Mouse (Mus musculus): Measurements from ENCODE around the gene 4632433K11Rik. TPM values are rescaled to one million over a fixed set of nuclear protein-coding genes. Genes with fewer than 3 reads are reported as not detected.
A peak's percentile ranks its signal among the peaks of the same experiment; 100 is the strongest.

The 4632433K11Rik gene
- total RNA-seq (2014; rRNA removed) (0.24 TPM in 1 of 2 replicates, not detected in the other), polyA plus RNA-seq (2015; fragmentation: Nextera tagmentation; extraction: Ambion mirVana) (not detected in 2 replicates)

- H3K9ac ChIP-seq, result no peak within 1 kb of the TSS
- no peak within 1 kb of the TSS for H3K27ac ChIP-seq (ENCODE audit: low read depth, low read length)
- DNase-seq (no peak), ATAC-seq (no peak)
- 0 out of 2 replicates have a peak, but pooled peaks cover 3% of the 10 kb centered on the region for H3K9me3 ChIP-seq (ENCODE audit: low read length)
- 86% methylated on average over 3 of the region's 3 CpGs for whole genome bisulfite sequencing
- peaks cover 63% of the 10 kb centered on the region for H3K36me3 ChIP-seq (ENCODE audit: insufficient read depth)
- H3K4me2 ChIP-seq (ENCODE audit: low read depth), result no peak within 1 kb of the TSS
- H3K4me1 ChIP-seq (ENCODE audit: insufficient read depth), result peaks cover 10% of the 10 kb centered on the region; the same call in 1 of the 2 replicates
- no peaks in the 10 kb centered on the region for H3K27me3 ChIP-seq (ENCODE audit: insufficient read depth, low read length)
- no peak within 1 kb of the TSS for H3K4me3 ChIP-seq (ENCODE audit: low read depth, low read length)
- no peak for TF ChIP-seq CTCF (IDR thresholded peaks at IDR 0.05; ENCODE audit: low read depth)
Measured at GRCm38 (mm10) chr7:5033818-5034217, at the start of gene 4632433K11Rik. Gene 4632433K11Rik (plus strand): TSS chr7:5034118.

- no peak for DNase-seq
- Histone ChIP-seq H3K4me1 (ENCODE audit: insufficient read depth) (no peaks in the 10 kb centered on the region), H3K4me3 (ENCODE audit: low read depth, low read length) (no peak overlapping the region), H3K9me3 (ENCODE audit: low read length) (no peaks in the 10 kb centered on the region), H3K36me3 (ENCODE audit: insufficient read depth) (peaks cover 16% of the 10 kb centered on the region), H3K9ac (no peak overlapping the region), H3K27me3 (ENCODE audit: insufficient read depth, low read length) (no peaks in the 10 kb centered on the region), H3K4me2 (ENCODE audit: low read depth) (no peak overlapping the region), H3K27ac (ENCODE audit: low read depth, low read length) (no peak overlapping the region)
- no peak for ATAC-seq
- WGBS, result 70% methylated on average over 2 of the region's 2 CpGs
- no peak for TF ChIP-seq CTCF (IDR thresholded peaks at IDR 0.05; ENCODE audit: low read depth)
Measured at GRCm38 (mm10) chr7:4988250-4988649, 45.7 kb upstream of the 4632433K11Rik start.

- Histone ChIP-seq H3K4me2 (ENCODE audit: low read depth) (peak overlapping the region; percentile 52; the same call in 1 of the 2 replicates), H3K36me3 (ENCODE audit: insufficient read depth) (peaks cover 20% of the 10 kb centered on the region), H3K4me3 (ENCODE audit: low read depth, low read length) (no peak overlapping the region), H3K9me3 (ENCODE audit: low read length) (no peaks in the 10 kb centered on the region), H3K27me3 (ENCODE audit: insufficient read depth, low read length) (no peaks in the 10 kb centered on the region), H3K27ac (ENCODE audit: low read depth, low read length) (no peak overlapping the region), H3K9ac (no peak overlapping the region), H3K4me1 (ENCODE audit: insufficient read depth) (peaks cover 16% of the 10 kb centered on the region; the same call in 1 of the 2 replicates)
- ATAC-seq (no peak), DNase-seq (no peak)
- TF ChIP-seq CTCF (IDR thresholded peaks at IDR 0.05; ENCODE audit: low read depth), result no peak
- 54% methylated on average over 55 of the region's 55 CpGs for WGBS
Measured at GRCm38 (mm10) chr7:4993347-4993998, 40.4 kb upstream of the 4632433K11Rik start.

GRCm38 (mm10) chr7:4993999-4994788 is 39.7 kb upstream of the 4632433K11Rik start:
- Histone ChIP-seq H3K4me3 (ENCODE audit: low read depth, low read length) (0 out of 2 replicates have a peak overlapping the region, but pooled peaks have one; percentile 83), H3K9me3 (ENCODE audit: low read length) (no peaks in the 10 kb centered on the region), H3K9ac (no peak overlapping the region), H3K4me1 (ENCODE audit: insufficient read depth) (peaks cover 16% of the 10 kb centered on the region; the same call in 1 of the 2 replicates), H3K27me3 (ENCODE audit: insufficient read depth, low read length) (no peaks in the 10 kb centered on the region), H3K36me3 (ENCODE audit: insufficient read depth) (peaks cover 20% of the 10 kb centered on the region), H3K27ac (ENCODE audit: low read depth, low read length) (no peak overlapping the region), H3K4me2 (ENCODE audit: low read depth) (peak overlapping the region; percentile 52)
- WGBS, result 57% methylated on average over 59 of the region's 59 CpGs
- no peak for ATAC-seq
- TF ChIP-seq CTCF (IDR thresholded peaks at IDR 0.05; ENCODE audit: low read depth), result no peak
- DNase-seq, result no peak

- Histone ChIP-seq H3K4me1 (ENCODE audit: insufficient read depth) (peaks cover 16% of the 10 kb centered on the region; the same call in 1 of the 2 replicates), H3K27me3 (ENCODE audit: insufficient read depth, low read length) (no peaks in the 10 kb centered on the region), H3K27ac (ENCODE audit: low read depth, low read length) (peak overlapping the region; percentile 81), H3K9ac (peak overlapping the region; percentile 88), H3K4me2 (ENCODE audit: low read depth) (peak overlapping the region; percentile 52), H3K9me3 (ENCODE audit: low read length) (no peaks in the 10 kb centered on the region), H3K4me3 (ENCODE audit: low read depth, low read length) (peak overlapping the region; percentile 83), H3K36me3 (ENCODE audit: insufficient read depth) (peaks cover 20% of the 10 kb centered on the region)
- ATAC-seq (peak; percentile 58), DNase-seq (no peak)
- no peak for TF ChIP-seq CTCF (IDR thresholded peaks at IDR 0.05; ENCODE audit: low read depth)
- WGBS, result 5% methylated on average over 19 of the region's 19 CpGs
Measured at GRCm38 (mm10) chr7:4995268-4996002, 38.5 kb upstream of the 4632433K11Rik start.

GRCm38 (mm10) chr7:4996003-4996895 is 37.7 kb upstream of the 4632433K11Rik start, which contains the start of gene Zfp579:
Gene Zfp579 (minus strand): TSS chr7:4996158.
- peak; percentile 89 for ATAC-seq
- WGBS, result 5% methylated on average over 16 of the region's 26 CpGs
- H3K4me2 ChIP-seq (ENCODE audit: low read depth), result peak within 1 kb of the TSS; percentile 52
- peak within 1 kb of the TSS; percentile 83 for H3K4me3 ChIP-seq (ENCODE audit: low read depth, low read length)
- TF ChIP-seq CTCF (IDR thresholded peaks at IDR 0.05; ENCODE audit: low read depth), result no peak
- H3K27me3 ChIP-seq (ENCODE audit: insufficient read depth, low read length), result no peaks in the 10 kb centered on the region
- DNase-seq, result peak; percentile 96
- peaks cover 16% of the 10 kb centered on the region; the same call in 1 of the 2 replicates for H3K4me1 ChIP-seq (ENCODE audit: insufficient read depth)
- no peaks in the 10 kb centered on the region for H3K9me3 ChIP-seq (ENCODE audit: low read length)
- peak within 1 kb of the TSS; percentile 81 for H3K27ac ChIP-seq (ENCODE audit: low read depth, low read length)
- H3K9ac ChIP-seq, result peak within 1 kb of the TSS; percentile 88
- peaks cover 20% of the 10 kb centered on the region for H3K36me3 ChIP-seq (ENCODE audit: insufficient read depth)

Data from forebrain, postnatal 0 days (tissue).